Mouse (Mus musculus) adrenal gland, postnatal 10 days (tissue): ENCODE results near the gene Mrrf. TPM values are rescaled to one million over a fixed set of nuclear protein-coding genes. Genes with fewer than 3 reads are reported as not detected.

ENCODE experiments used
- DNase-seq: peaks from one replicate; pipeline ENCODE4 v3.0.0; 2021; ENCODE audit warnings: mixed read lengths
- total RNA-seq, 2 experiments: library from RNA; stranded (reverse); gene quantifications; 2 replicates each; pipeline ENCODE4 v1.2.3; 2021

Gene Mrrf
- total RNA-seq, 2 experiments from 2014 or later, result 21.4 to 25.7 TPM

GRCm38 (mm10) chr2:36234526-36235368 is 98.6 kb downstream of the Mrrf start:
- no peak for DNase-seq

GRCm38 (mm10) chr2:36235917-36236316 is 99.7 kb downstream of the Mrrf start:
- peak; percentile 56 for DNase-seq

GRCm38 (mm10) chr2:36236889-36237288 is 100.7 kb downstream of the Mrrf start:
- no peak for DNase-seq

- DNase-seq, result no peak
Measured at GRCm38 (mm10) chr2:36237557-36237956, 101.4 kb downstream of the Mrrf start.

GRCm38 (mm10) chr2:36238467-36238866 is 102.3 kb downstream of the Mrrf start:
- no peak for DNase-seq

GRCm38 (mm10) chr2:36238951-36239350 is 102.8 kb downstream of the Mrrf start:
- no peak for DNase-seq

Other genes with a start within 250 kb of the Mrrf start
- gene Ttll11, start 156.5 kb upstream of the Mrrf start, total RNA-seq, result 1 to 10 TPM in 1 of 2 experiments, under 1 TPM in 1; 0.84 to 2.2 TPM
- 100 to 1,000 TPM; 419 to 460 TPM for gene Ndufa8, start 87.0 kb upstream of the Mrrf start, total RNA-seq
- not detected for gene Morn5, start 86.9 kb upstream of the Mrrf start, total RNA-seq
- 1 to 10 TPM; 5.8 to 8.1 TPM for gene Lhx6, start 31.0 kb upstream of the Mrrf start, total RNA-seq
- 10 to 100 TPM; 27.1 to 27.6 TPM for gene Rbm18, start 384 bp downstream of the Mrrf start, total RNA-seq
- gene Ptgs1, start 94.0 kb downstream of the Mrrf start, total RNA-seq, result 10 to 100 TPM; 12.1 to 13.0 TPM
- gene Olfr338, start 237.1 kb downstream of the Mrrf start, total RNA-seq, result under 1 TPM in 1 of 2 experiments, not detected in 1; 0.06 TPM